Mouse (Mus musculus) common myeloid progenitor, adult 5-6 weeks (primary cell): ENCODE measurements around the gene Crkl. TPM values are rescaled to one million over a fixed set of nuclear protein-coding genes. Genes with fewer than 3 reads are reported as not detected.
A peak's percentile ranks its signal among the peaks of the same experiment; 100 is the strongest.
"Not testable (repeated sequence)": the region's sequence is repeated elsewhere in the genome, so short reads cannot be mapped to it uniquely, and the experiment has no call there.

Experiments used
- ATAC-seq: replicated peaks from 2 replicates; pipeline ENCODE4 v1.8.0; 2016; ENCODE audit warnings: low read depth, mild to moderate bottlenecking, moderate TSS enrichment, inconsistent platforms; ENCODE audit not compliant: poor library complexity, severe bottlenecking
- total RNA-seq: library from RNA; stranded (forward); fragments of 200-1000, 187-1606 nt; gene quantifications from 2 replicates; pipeline ENCODE4 v1.2.3, GENCODE M21; 2017

Gene Crkl
- total RNA-seq, 1 experiment from 2014 or later = 29.0 TPM

- peak; percentile 48 for ATAC-seq
Measured at GRCm38 (mm10) chr16:17478331-17478943, 26.6 kb downstream of the Crkl start.

GRCm38 (mm10) chr16:17481465-17481864, 29.7 kb downstream of the Crkl start:
- ATAC-seq = no peak

GRCm38 (mm10) chr16:17486505-17486904, 34.7 kb downstream of the Crkl start:
- no peak for ATAC-seq

GRCm38 (mm10) chr16:17488478-17489468, 37.0 kb downstream of the Crkl start:
- ATAC-seq = 0 out of 2 replicates have a peak, but pooled peaks have one; percentile 15

GRCm38 (mm10) chr16:17489469-17490111, 37.8 kb downstream of the Crkl start, which contains the start of gene Aifm3:
Gene Aifm3 (plus strand): TSS chr16:17489611.
- ATAC-seq = peak; percentile 34; the same call in 1 of the 2 replicates

- no peak for ATAC-seq
Measured at GRCm38 (mm10) chr16:17491154-17491553, 39.4 kb downstream of the Crkl start.

GRCm38 (mm10) chr16:17491896-17492561, 40.2 kb downstream of the Crkl start:
- ATAC-seq = peak; percentile 54

GRCm38 (mm10) chr16:17496499-17497305, 44.9 kb downstream of the Crkl start:
- no peak for ATAC-seq

- no peak for ATAC-seq
Measured at GRCm38 (mm10) chr16:17499249-17499883, 47.6 kb downstream of the Crkl start.

GRCm38 (mm10) chr16:17502681-17503080, 50.9 kb downstream of the Crkl start:
- no peak for ATAC-seq

GRCm38 (mm10) chr16:17507018-17507552, 55.3 kb downstream of the Crkl start:
- ATAC-seq = no peak

GRCm38 (mm10) chr16:17508031-17508430, 56.2 kb downstream of the Crkl start:
- ATAC-seq = not testable (repeated sequence)

- ATAC-seq = peak; percentile 96
Measured at GRCm38 (mm10) chr16:17508546-17509239, 56.9 kb downstream of the Crkl start, which contains the start of gene Lztr1. Gene Lztr1 (plus strand): TSS chr16:17508688.

GRCm38 (mm10) chr16:17509240-17509597, 57.4 kb downstream of the Crkl start:
- no peak for ATAC-seq

- no peak for ATAC-seq
Measured at GRCm38 (mm10) chr16:17510143-17510542, 58.4 kb downstream of the Crkl start.

- ATAC-seq = no peak
Measured at GRCm38 (mm10) chr16:17510686-17511085, 58.9 kb downstream of the Crkl start.

- ATAC-seq = no peak
Measured at GRCm38 (mm10) chr16:17511431-17511830, 59.6 kb downstream of the Crkl start.

GRCm38 (mm10) chr16:17518910-17519309, 67.1 kb downstream of the Crkl start:
- no peak for ATAC-seq
